Mouse (Mus musculus) MN1 (cell line): Measurements from ENCODE around the gene Ak3.
A peak's percentile ranks its signal among the peaks of the same experiment; 100 is the strongest.
"Not testable (repeated sequence)": the region's sequence is repeated elsewhere in the genome, so short reads cannot be mapped to it uniquely, and the experiment has no call there.

ENCODE experiments used
- DNase-seq: peaks from one replicate; pipeline ENCODE4 v3.0.0-alpha.2; 2016; ENCODE audit warnings: low spot score

Ak3 gene

DNA sequence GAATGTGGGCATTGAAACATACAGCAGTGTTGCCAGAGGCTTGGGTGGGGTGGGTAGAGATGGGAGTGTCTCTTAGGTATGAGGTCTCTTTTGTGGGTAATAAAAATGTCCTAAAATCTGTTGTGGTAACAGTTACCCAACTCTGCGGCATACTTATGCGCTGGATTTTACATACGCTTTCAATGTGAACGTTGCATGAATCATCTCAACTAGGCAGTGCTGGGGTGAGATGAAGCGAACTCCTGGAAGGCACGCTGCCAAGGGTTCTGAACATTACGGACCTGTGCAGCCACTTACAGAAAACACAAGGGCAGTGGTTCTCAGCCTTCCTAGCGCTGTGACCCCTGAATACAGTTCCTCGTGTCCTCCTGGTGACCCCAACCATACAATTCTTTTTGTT, 5.1 kb downstream of the Ak3 start:
- no peak for DNase-seq

DNA sequence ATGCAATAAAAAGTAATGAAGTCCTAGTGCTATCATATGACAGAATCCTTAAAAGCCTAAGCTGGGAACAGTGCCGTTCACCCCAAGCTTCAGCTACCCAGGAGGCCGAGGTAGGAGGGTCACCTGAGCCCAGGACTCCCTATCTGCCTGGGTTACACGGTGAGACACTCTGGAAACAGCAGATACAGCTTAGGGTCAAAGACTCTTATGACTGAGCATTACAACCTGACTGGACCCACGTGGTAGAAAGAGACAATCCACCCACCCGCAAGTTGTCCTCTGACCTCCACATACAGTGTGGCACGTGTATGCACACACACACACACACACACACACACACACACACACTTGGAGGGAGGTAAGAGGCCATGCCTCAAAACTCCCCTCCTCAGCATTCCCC, 5.6 kb downstream of the Ak3 start:
- no peak for DNase-seq

DNA sequence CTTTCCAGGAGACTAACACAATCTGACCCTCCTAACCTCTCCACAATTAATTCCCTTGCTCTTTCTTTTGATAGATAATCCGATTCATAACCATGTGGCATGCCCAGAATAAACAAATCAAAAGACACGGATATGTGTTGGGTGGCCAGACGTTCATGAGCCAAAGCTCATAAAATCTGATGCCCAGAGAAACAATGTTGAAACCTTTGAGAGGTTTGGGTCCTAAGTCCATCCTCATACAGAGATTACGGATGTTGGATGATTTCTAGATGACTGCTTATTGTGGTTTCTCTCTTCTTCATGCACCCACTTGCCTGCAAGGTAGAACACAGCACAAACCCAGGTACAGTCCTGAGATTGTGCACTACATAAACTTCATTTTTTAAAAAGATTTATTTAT, 7.6 kb downstream of the Ak3 start:
- DNase-seq = no peak

DNA sequence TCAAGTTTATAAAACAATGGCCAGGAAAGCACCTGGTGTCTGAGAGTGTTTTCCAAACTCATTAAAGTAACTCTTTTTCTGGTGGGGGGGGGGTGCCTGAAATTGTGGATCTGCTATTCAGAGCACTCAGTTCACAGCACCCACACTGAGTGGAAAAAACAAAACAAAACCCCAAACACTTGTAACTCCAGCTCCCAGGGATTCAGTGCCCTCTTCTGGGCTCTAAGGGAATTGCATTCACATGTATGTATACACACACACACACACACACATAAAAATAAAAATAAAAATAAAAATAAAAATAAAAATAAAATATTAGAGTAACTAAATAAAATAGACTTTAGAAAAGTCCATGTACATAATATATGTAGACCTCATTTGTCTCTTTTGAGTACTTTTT, 8.4 kb downstream of the Ak3 start:
- no peak for DNase-seq

DNA sequence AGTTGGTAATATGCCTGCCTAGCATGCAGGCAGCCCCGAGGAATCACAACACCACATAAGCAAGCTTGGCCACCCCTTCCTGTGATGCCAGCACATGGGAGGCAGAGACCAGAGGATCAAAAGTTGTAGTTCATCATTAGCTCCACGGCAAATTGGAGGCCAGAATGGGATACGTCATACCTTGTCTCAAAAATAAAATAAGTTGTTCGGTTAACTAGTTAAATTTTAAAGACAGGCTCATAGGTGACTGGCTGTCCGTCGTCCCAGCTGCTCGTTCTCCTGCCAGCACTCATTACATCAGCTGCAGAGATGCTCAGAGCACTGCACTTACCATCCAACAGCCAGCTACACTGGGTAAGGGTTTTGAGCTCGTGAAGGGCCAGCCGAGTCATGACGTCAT, 10.2 kb downstream of the Ak3 start:
- no peak for DNase-seq

DNA sequence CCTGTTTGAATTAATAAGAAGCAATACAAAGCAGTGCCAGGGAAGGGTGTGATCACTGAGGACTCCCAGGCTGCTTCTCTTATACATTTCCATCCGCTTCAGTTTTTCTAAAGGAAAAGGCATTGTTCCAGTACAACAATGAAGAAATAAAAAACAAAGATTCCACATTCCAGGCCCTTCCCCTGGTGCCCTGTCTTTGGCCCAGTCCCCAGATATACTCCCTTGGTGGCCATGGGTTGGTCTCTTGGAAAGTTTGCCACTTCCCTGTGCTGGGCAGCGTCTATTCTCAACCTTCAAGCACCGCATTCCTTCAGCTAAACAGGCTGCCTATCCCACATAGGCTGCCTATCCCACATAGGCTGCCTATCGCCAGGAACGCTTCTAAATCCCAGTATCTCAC, 10.7 kb downstream of the Ak3 start:
- no peak for DNase-seq

DNA sequence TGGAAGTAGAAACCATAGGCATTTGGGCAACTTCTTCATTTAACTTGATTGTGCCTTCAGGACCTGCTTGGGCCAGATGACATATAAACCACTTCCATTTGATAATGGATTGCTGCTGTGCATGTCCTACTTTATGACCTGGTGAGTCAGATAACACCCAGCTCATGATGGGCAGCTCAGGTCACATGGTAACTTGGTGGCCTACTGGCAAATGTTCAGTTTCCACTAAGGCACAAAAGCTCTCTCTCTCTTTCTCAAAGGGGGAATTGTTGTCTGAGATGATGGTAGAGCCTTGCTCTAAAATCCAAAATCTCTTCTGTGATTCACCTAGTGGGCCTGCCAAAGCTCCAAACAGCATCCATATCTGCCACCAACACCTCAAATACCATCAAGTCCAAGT, 15.1 kb downstream of the Ak3 start:
- DNase-seq = no peak

DNA sequence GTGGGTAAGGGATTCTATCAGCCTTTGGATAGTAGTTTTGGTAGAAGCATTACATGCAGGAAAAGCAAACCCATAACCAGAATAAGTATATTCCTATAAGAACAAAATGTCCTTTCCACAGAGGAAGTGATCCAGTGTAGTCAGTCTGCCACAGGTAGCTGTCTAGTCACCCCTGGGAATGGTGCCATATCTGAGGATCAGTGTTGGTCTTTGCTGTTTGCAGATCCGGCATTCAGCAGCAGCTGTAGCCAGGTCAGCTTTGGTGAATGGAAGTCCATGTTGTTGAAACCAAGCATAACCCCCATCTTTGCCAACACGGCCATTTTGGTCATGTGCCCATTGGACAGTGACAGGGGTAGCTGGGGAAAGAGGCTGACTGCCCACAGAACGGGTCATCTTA, 16.0 kb downstream of the Ak3 start:
- DNase-seq = no peak

DNA sequence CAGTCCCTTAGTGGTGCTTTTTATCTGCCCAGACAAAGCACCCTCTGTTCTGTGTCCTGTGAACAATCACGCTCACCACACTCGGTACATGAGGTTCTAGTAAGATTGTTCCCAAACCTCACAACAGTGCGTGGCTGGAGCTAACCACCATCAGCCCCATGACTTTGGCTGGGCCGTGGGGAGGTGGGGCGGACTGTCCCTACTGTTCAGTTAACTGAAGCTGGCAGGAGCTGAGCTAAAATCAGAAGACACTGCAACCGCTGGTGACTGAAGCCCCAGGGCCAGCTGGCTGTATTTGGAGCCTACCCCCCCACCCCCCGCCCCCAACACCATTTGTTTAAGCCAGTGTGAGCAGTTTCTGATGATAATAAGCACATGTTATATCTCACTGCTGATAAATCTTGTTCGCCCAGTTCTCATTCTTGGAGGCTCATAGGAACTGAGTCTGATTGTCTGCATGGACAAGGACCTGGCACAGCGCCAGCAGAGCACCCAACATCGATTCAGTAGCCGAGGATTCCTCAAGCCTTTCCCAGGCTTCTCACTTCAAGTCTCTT, 23.3 kb downstream of the Ak3 start:
- peak; percentile 7 for DNase-seq

DNA sequence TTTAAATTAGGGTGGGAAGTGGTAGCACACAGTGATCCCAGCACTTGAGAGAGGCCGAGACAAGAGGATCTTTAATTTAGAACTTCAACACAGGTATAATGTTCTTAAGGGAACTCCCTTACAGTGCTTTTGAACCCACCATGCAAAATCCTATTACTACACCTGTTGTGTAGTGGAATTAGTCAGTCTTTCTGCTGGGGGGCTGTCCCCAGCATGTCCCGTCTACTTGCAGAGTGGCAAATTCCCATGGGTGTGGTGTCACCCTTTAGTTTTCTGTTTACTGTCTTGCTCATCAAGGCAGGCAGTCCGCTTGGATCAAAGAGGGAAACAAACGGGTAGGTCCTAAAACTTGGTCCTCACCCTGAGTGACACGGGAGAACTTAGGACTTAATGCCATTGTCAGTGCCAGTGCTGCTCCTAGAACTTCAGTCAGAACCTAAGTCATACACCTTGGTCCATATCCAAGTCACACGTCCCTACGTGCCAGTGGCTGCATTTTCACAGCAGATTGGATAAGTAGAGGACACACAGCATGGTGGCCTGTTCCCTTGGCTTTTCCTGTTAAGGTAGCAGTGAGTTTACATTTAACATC, 25.9 kb downstream of the Ak3 start:
- DNase-seq = no peak

DNA sequence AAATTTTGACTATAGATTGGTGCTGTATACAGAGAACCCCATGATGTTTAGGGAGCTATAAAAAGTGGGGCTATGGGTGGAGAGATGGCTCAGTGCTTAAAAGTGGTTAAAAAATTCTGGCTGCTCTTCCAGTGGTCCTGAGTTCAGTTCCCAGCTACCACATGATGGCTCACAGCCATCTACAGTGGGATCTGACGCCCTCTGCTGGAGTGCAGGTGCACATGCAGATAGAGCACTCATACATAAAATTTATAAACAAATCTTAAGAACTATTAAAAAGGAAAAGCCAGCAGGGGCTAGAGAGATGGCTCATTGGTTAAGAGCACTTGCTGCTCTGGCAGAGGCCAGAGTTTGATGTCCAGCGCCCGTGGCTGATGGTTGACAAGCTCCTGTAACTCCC, 28.1 kb downstream of the Ak3 start:
- no peak for DNase-seq

DNA sequence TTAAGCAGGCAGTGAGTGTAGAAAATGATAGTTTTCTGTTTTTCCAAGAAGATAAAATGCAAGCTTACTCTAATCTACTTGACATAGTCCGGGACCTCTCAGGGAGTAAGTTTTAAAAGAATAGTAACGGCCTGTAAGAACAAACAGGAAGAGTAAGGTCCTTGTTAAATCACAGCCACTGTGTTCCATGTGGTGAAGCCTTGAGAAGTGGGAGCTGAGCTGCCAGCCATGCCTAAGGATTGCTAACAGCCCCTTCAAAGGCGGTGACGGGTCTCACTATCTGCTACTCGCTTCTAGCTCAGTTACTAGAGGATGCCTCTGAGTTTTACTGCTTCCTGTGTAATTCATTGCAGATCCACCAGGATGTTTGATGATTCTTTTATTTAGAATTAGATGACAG, 31.0 kb downstream of the Ak3 start:
- no peak for DNase-seq

DNA sequence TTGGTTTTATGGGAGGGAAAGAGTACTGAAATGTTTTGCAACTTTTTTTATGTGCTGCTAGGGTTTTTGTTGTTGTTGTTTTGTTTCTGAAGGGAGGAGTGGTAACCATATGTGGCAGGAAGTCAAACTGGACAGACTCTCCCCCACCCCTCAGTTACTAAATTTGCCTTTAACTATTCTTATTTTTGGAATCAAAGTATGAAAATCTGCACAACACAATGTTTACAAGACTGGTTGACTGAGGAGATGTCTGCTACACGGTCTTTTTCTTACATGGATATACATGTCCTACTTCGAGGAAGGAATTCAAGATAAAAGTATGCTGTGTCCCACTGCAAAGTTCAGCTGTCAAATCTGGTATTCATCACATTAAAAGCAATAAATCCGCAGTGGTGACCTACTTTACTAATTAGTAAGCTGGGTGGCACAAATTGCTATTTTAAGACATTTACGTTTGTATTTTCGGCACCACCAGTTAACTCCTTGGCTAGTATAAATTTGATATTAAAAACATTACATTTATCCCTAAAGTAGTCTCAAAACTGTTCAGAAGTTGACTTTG, 31.5 kb downstream of the Ak3 start:
- DNase-seq = no peak

DNA sequence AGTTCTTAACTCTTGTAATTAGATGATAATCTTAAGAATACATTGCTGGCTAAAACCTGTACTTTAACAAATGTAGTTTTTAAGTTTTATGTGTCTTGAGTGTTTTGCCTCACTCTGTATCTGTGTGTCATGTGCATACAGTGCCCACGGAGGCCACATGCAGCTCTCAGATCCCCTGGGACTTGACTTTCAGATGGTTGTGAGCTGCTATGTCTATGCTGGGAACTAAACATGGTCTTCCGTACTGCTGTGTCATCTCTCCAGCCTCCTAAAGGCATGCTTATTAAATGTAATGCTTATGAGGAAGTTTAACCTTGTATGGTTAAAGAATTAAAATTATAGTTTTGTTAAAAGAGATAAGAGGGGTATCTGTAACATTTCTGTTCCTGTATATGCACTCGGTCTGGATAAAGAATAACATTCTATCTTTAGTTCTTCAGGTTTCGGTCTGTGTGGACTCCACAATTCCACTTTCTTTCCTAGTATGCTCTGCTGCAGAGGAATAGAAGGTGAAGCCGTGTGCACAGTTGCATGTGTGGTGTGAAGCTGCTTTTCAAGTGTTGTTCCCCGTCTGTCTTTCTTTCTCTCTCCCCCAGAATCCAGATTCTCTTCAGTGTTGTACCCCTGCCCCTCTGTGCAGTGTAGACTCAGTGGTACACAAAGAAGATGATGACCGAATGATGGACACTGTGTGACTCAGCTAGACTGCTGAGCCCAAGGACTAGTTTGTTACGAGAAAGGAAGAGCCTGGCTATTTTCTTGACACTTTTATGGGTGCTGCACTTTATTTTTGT, 32.2 kb downstream of the Ak3 start:
- peak; percentile 10 for DNase-seq

DNA sequence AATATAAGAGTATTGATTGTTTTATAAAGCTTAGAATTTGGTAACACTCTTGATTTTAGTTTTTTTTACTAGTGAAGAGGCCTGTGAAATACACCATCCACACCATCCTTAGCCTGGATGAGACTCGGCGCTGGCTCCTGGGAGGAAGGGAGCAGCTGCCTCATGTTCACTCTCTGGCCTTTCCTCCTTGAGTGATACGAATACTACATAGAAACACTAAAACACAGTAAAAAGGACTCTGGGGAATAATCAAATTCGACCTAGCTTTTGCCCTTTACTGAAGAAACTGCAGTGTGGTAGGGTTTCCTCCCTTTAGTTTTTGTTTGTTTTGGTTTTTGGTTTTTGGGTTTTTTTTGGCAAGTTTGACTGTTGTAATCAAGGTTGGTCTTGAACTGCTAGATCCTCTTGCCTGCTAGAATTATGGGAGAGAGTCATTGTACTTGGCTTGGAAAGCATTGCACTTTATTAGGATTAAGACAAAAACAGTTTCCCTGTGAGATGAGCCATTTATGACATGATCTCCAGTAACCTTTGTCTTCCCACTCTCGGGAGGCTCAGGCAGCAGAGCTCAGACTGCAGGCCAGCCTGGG, 33.2 kb downstream of the Ak3 start:
- no peak for DNase-seq

DNA sequence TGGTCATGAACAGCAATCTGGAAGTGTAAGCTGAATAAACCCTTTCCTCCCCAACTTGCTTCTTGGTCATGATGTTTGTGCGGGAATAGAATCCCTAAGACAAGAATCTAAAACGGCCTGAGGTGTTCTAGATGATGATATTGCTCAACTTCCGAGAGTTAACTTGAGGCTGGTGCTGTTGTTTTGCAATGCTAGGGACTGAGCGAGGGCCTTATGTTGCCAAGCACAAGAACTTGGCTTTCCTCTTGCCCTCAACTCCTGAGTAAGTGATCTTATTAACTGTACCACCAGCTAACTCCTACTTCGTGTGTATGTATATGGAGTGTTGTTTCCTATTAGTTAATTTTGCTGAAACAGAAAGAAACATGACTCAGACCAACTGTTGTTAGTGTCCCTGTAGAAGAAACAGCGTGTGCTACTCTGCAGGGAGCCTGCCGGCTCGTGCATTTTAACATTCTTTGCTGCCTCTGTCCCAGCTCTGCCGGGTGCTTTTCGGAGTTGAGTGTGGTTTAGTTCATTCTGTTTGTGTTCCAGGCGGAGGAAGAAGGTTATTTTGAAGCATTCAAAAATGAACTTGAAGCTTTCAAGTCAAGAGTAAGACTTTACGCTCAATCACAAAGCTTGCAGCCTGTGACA, 36.3 kb downstream of the Ak3 start:
- DNase-seq = no peak

DNA sequence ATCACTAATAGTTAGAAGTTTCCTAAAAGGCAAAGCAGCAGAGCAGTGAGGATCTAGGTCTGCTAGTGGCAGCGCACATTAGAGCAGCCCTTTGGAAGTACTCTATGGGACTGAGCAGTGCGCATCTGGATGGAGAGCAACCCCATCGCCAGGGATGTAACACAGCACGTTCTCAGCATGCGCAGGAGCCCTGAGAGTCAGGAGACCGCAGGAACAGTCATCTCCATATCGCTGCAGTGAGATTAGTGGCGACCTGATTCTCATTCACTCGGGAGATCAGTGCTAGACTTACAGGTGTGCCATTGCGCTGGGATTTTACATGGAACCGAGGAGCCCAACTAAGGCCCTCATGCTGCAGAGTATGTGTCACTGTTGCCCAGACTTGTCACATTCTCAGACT, 38.7 kb downstream of the Ak3 start:
- DNase-seq = no peak

DNA sequence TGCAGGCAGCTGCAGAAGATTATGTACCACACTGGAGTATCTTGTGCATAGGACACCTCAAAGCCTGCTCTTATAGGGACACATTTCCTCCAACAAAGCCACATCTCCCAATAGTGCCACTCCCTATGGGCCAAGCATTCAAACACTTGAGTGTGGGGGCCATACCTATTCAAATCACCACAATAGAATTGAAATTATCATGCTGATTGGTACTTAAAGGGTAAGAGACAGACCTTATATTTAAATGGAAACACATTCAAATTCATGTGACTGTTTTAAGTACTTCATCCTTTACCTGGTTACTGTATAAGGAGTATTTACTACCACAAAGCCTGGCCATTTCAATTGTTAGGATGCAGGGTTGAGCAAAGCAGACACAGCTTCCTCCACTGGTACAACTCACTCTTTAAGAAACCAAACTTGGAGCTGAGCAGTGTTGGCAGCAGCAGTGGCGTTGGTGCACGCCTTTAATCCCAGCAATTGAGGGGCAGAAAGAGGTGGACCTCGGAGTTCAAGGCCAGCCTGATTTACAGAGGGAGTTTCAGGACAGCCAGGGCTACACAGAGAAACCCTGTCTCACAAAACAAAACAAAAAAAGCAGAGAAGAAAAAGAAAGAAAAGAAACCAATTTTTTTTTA, 39.6 kb downstream of the Ak3 start:
- no peak for DNase-seq

DNA sequence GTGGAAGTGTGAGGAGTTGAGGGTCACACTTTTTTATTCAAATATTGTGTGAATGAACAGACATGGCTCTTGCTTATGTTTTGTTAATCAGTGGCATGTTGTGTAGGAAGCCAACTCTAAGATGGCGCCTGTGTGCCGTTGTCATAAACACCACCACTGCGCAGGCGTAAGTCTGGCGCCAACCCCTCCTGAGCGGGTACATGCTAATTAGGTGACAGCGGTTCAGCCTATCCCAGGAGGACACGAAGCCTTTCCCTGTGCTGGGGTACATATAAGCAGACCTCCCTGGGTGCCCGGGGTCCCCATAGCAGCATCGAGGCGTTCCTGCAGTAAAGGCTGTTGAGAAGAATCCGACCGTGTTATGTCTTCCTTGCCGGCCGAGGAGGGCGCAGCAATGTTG, 47.4 kb downstream of the Ak3 start:
- not testable (repeated sequence) for DNase-seq

DNA sequence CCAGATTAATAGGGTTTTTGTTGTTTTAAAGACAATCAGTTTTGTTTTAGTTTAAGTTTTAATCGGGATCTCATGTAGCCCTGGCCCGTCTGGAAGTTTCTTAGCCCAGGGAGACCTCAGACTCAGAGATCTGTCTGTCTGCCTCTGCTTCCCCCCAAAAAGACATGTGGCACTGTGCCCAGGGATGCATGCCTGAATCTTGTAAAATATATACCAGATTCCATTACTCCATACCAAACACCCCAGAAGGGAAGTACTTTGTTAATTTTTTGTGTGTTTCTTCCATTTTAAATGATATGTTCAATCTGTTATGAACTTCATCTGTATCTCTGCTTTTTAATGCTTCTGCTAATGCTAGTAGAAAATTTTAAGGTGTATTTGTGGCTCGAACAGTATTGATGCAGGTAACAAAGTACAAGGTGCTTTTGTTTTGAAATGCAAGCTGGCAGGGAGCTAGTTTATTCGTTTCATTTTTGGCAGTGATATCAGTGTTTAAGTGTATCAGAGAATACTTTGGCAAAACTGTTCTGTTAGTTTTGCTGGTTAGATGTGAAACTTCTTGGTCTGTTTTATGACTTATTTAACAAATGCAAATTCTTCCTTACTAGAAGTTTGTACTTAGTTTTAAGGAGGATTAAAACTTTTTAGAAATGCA, 49.7 kb downstream of the Ak3 start:
- DNase-seq = no peak

DNA sequence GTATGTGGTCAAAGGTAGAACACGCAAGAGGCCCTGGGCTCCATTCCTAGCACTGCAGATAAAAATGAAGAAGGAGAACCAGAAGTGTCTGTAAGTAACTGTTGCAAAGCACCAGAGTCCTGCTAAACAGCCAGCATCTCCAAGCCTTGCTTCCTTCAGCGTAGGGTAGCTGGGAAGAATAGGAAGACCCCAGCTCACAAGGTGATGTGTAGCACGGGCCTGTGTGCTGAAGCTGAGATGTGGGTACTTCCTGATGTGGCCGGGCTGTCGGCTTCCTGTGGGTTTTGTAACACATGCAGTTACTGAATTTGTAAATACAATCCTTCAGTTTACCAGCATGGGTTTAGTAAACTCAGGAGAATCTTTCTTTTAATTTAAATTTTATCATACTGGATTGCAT, 52.4 kb downstream of the Ak3 start:
- DNase-seq = no peak

DNA sequence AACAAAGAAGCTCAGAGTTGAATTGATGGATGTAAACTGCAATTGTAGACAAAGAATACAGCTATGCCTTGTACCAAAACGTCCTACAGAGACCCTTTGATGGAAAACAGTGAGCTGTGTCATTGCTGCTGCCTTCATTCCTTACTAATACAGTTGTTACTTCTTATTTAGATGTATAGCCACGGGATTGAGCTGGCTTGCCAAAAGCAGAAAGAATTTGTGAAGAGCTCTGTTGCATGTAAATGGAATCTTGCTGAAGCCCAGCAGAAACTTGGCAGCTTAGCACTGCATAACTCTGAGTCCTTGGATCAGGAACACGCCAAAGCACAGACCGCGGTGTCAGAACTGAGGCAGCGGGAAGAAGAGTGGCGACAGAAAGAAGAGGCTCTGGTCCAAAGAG, 52.9 kb downstream of the Ak3 start:
- no peak for DNase-seq
